Mouse (Mus musculus) kidney, postnatal 4 days (tissue): ENCODE data around the gene Gm9044.
"Not testable (repeated sequence)": the region's sequence is repeated elsewhere in the genome, so short reads cannot be mapped to it uniquely, and the experiment has no call there.

Experiments used
- DNase-seq, 2 experiments: peaks; one replicate each; pipeline ENCODE4 v3.0.0; 2021; ENCODE audit warnings: mixed read lengths in 2 of 2

Gene Gm9044

GRCm38 (mm10) chr10:118332308-118332707 lies at the start of gene Gm9044:
Gm9044 (minus strand) TSS chr10:118332408.
- DNase-seq: not testable (repeated sequence)

DNA sequence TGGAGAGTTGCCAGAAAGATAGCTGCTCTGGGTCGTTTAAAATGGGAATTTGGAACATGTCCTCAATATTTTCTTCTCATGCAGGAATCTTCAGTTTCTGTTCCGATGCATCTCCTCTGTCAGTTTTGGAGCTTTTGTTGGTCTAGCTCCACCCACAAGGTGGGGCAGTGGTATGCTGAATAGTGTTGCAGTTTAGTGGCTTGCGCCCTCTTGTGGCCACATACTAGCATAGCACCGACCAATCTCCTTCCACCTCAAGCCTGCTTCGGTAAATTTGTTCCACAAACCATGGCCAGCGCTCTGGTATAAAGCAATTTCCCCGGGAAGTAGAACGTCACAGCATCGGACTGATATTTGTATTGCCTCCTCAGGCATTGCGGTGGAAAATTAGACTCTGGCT lies 38.2 kb upstream of the Gm9044 start:
- DNase-seq: peak; percentile 86 to 89

GRCm38 (mm10) chr10:118369518-118369917 lies 37.3 kb upstream of the Gm9044 start:
- no peak for DNase-seq

GRCm38 (mm10) chr10:118354005-118354404 lies 21.8 kb upstream of the Gm9044 start, which contains the start of gene Gm9049:
Gm9049 (minus strand) TSS chr10:118354105.
- not testable (repeated sequence) for DNase-seq

DNA sequence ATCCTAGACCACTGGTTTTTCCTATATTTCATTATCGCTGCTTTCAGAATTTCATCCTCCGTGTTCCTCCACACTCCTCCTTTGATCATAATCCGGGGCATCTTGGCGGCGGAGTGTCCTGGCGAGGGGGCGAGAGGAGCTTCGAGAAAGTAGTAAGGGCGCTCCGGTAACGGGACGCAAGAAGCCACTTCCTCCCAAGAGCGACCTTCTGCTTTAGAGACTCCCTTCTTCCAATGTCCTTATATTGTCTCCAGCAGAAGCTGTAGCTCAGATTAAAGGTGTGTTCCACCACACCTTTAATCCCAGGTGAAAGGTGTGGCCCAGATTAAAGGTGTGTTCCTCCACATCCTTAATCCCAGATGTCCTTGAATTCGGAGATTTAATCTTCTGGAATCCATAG lies 16.4 kb upstream of the Gm9044 start, which contains the start of gene Gm9048:
Gene Gm9048 (minus strand): TSS at position 101 of the 400 bp plus-strand sequence.
- not testable (repeated sequence) for DNase-seq

GRCm38 (mm10) chr10:118343155-118343554 lies 10.9 kb upstream of the Gm9044 start, which contains the start of gene Gm9046:
Gm9046 (minus strand) TSS chr10:118343255.
- not testable (repeated sequence) for DNase-seq

DNA sequence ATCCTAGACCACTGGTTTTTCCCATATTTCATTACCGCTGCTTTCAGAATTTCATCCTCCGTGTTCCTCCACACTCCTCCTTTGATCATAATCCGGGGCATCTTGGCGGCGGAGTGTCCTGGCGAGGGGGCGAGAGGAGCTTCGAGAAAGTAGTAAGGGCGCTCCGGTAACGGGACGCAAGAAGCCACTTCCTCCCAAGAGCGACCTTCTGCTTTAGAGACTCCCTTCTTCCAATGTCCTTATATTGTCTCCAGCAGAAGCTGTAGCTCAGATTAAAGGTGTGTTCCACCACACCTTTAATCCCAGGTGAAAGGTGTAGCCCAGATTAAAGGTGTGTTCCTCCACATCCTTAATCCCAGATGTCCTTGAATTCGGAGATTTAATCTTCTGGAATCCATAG lies 5.5 kb upstream of the Gm9044 start, which contains the start of gene Gm9045:
Gene Gm9045 (minus strand): TSS at position 101 of the 400 bp plus-strand sequence.
- DNase-seq: not testable (repeated sequence)

- not testable (repeated sequence) for DNase-seq
Observed at GRCm38 (mm10) chr10:118326869-118327268, 5.3 kb downstream of the Gm9044 start, which contains the start of gene Gm9040. Gm9040 (minus strand) TSS chr10:118326969.

DNA sequence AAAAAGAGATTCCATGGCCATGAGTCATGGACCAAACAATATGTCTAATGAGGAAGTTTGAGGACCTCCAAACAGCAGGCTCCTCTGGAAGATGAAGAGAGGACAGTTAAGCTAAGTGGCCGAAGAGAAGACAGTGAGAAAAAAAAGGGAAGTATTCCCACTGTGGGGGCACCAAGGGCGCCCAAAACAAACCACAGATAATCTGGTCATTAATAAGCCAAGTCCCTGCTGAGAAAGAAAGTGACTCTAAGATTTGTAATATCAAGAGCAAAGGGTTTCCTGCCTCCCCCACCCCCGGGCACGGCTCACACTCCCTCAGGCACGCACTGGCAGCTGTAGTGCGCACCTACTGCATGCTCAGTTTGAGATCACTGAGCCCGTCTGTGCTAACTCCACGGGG lies 13.2 kb downstream of the Gm9044 start:
- no peak for DNase-seq

- DNase-seq: not testable (repeated sequence)
Observed at GRCm38 (mm10) chr10:118302133-118302532, 30.1 kb downstream of the Gm9044 start.

- DNase-seq: no peak
Observed at GRCm38 (mm10) chr10:118294938-118295337, 37.3 kb downstream of the Gm9044 start, which contains the start of gene Iltifb. Iltifb (minus strand) TSS chr10:118295038.

DNA sequence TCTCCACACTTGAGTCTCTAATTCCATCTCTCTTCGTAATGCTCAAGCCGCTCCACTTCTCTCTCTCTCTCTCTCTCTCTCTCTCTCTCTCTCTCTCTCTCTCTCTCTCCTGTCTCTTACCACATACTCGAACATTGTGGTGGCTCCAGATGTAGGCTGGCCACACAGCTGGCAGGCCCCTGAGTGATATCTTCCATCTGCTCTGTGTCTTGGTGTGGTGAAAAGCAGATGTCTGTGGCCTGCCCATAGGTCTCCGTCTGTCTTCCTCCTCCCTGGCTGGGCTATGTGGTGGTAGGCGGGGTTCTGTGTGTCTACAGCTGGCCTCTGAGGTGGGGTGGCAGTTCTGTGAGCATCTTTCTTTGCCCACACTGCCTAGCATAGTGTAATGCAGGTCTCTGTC lies 49.2 kb downstream of the Gm9044 start:
- DNase-seq: not testable (repeated sequence)

DNA sequence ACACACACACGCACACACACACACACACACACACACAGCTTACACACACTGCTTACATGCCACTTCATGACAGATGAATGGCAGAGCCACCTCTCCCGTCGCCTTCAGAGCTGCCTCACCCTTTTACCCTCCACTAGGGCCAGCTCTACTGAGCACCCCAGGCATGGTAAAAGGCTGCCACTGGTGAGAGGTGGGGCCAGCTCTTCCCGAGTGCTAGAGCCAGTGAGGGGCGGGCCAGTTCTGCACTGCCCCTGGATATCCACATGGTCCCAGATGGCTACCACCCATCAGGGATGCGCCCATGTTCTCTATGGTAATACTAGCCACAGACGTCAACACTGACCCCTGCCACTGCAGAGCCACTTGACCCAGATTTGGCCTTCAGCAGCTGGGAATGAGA lies 49.6 kb downstream of the Gm9044 start:
- not testable (repeated sequence) for DNase-seq
